13 mouse cellular contexts compared by ENCODE assay signal in genomic region chr5:140472336-140472735, GRCm38 (mm10). TPM values are rescaled to one million over a fixed set of nuclear protein-coding genes. Genes with fewer than 3 reads are reported as not detected.
A peak's percentile ranks its signal among the peaks of the same experiment; 100 is the strongest.
DNase-seq lines count a peak whose midpoint lies in the region; ATAC-seq and TF ChIP-seq lines count a peak whose summit lies in the region.
"Had no signal": no experiment of that assay in that cellular context is flagged by ENCODE, and none has a peak within 500 bp of the region (broad histone marks: within the 10 kb centered on the region; RNA-seq: fewer than 3 reads in every experiment).

No protein-coding gene starts in this region.

- H3K4me3 ChIP-seq in heart, postnatal 0 days (ENCODE audit: low read depth, low read length) = no peak overlapping the region
- no peak overlapping the region for H3K4me3 ChIP-seq in neural tube, embryonic 15.5 days (replicated peaks)

- no peak overlapping the region for H3K4me2 ChIP-seq in heart, postnatal 0 days (ENCODE audit: low read depth, low read length)
- H3K4me2 ChIP-seq in neural tube, embryonic 15.5 days = no peak overlapping the region

- no peaks in the 10 kb centered on the region for H3K4me1 ChIP-seq in heart, postnatal 0 days (ENCODE audit: control insufficient read depth, insufficient read depth)
- H3K4me1 ChIP-seq in neural tube, embryonic 15.5 days = no peaks in the 10 kb centered on the region

- 84% methylated on average over 3 of the region's 3 CpGs for WGBS in heart, postnatal 0 days
- 81% methylated on average over 3 of the region's 3 CpGs for WGBS in neural tube, embryonic 15.5 days

- DNase-seq in heart, postnatal 0 days (ENCODE audit: low spot score) = no peak
- DNase-seq in heart, adult 18-20 months = no peak
- peak; percentile 69 for DNase-seq in 416B (ENCODE audit: low read depth)
- DNase-seq in T-cell, adult 2 months (ENCODE audit: low spot score) = peak; percentile 8
- DNase-seq in urinary bladder, postnatal 10 days (ENCODE audit: low spot score) = no peak
- DNase-seq in adrenal gland, postnatal 36 days = no peak
- DNase-seq: kidney, postnatal 14 days; lung, adult 2 months had no signal

- no peak for TF ChIP-seq EP300 in heart, postnatal 0 days (IDR thresholded peaks at IDR 0.05; ENCODE audit: low read depth)

- no peaks in the 10 kb centered on the region for H3K27me3 ChIP-seq in heart, postnatal 0 days (ENCODE audit: control insufficient read depth, insufficient read depth, low read length)
- no peaks in the 10 kb centered on the region for H3K27me3 ChIP-seq in neural tube, embryonic 15.5 days (replicated peaks)
- H3K27me3 ChIP-seq: Patski had no signal

- no peak overlapping the region for H3K27ac ChIP-seq in heart, postnatal 0 days (ENCODE audit: low read depth)
- no peak overlapping the region for H3K27ac ChIP-seq in neural tube, embryonic 15.5 days (replicated peaks)

- no peaks in the 10 kb centered on the region for H3K36me3 ChIP-seq in heart, postnatal 0 days (replicated peaks; ENCODE audit: control insufficient read depth, insufficient read depth, low read length)
- H3K36me3 ChIP-seq in neural tube, embryonic 15.5 days = no peaks in the 10 kb centered on the region

- H3K9me3 ChIP-seq in heart, postnatal 0 days (replicated peaks; ENCODE audit: control insufficient read depth, low read length) = 0 out of 2 replicates have a peak, but pooled peaks cover 5% of the 10 kb centered on the region
- no peaks in the 10 kb centered on the region for H3K9me3 ChIP-seq in neural tube, embryonic 15.5 days (replicated peaks)

- H3K9ac ChIP-seq in heart, postnatal 0 days (replicated peaks; ENCODE audit: low read depth, low read length) = no peak overlapping the region
- H3K9ac ChIP-seq in neural tube, embryonic 15.5 days (replicated peaks) = no peak overlapping the region

- TF ChIP-seq CTCF in heart, postnatal 0 days (IDR thresholded peaks at IDR 0.05; ENCODE audit: low read depth) = peak; percentile 21; the same call in 1 of the 2 replicates

- no peak for ATAC-seq in heart, postnatal 0 days (ENCODE audit: insufficient read depth, low read depth)
- peak; percentile 89 for ATAC-seq in megakaryocyte progenitor cell, adult 5-6 weeks (replicated peaks; ENCODE audit: poor library complexity)
- no peak for ATAC-seq in neural tube, embryonic 15.5 days (ENCODE audit: low FRiP score)
- ATAC-seq: forebrain, embryonic 14.5 days; Patski had no signal

RNA-seq across cellular contexts. Expression of gene Gm4869, which starts 26.9 kb away (rescaled TPM):
- not detected in 2 replicates for total RNA-seq in heart, postnatal 0 days (2014; rRNA removed; ENCODE audit: low replicate concordance)
- not detected in 2 replicates for polyA plus RNA-seq in heart, postnatal 0 days (2015; fragmentation: Nextera tagmentation; extraction: Ambion mirVana)
- not detected for total RNA-seq in heart, adult 18-20 months (2021)
- total RNA-seq in megakaryocyte progenitor cell, adult 5-6 weeks (2015) = not detected in 2 replicates
- not detected in 2 replicates for total RNA-seq in megakaryocyte progenitor cell, adult 5-6 weeks (2017)
- under 1 TPM in 1 of 2 experiments, not detected in 1; 0.16 TPM for total RNA-seq in adrenal gland, postnatal 36 days (2021)
- not detected in 2 replicates for polyA plus RNA-seq in neural tube, embryonic 15.5 days (2015; fragmentation: Nextera tagmentation; extraction: Ambion mirVana)
- polyA plus RNA-seq: forebrain, embryonic 14.5 days; heart, embryonic 16.5 days; Patski had no signal

RNA-seq across cellular contexts. Expression of gene Chst12, which starts 33.0 kb away (rescaled TPM):
- 4.1 and 4.7 TPM in 2 replicates for total RNA-seq in heart, postnatal 0 days (2014; rRNA removed; ENCODE audit: low replicate concordance)
- 5.9 and 6.6 TPM in 2 replicates for polyA plus RNA-seq in heart, postnatal 0 days (2015; fragmentation: Nextera tagmentation; extraction: Ambion mirVana)
- total RNA-seq in heart, adult 18-20 months (2021) = 1 to 10 TPM; 4.9 to 6.9 TPM
- 68.5 and 74.5 TPM in 2 replicates for total RNA-seq in megakaryocyte progenitor cell, adult 5-6 weeks (2015)
- 31.4 and 39.4 TPM in 2 replicates for total RNA-seq in megakaryocyte progenitor cell, adult 5-6 weeks (2017)
- total RNA-seq in adrenal gland, postnatal 36 days (2021) = 10 to 100 TPM in 1 of 2 experiments, 1 to 10 TPM in 1; 6.9 to 10.1 TPM
- polyA plus RNA-seq in neural tube, embryonic 15.5 days (2015; fragmentation: Nextera tagmentation; extraction: Ambion mirVana) = 30.6 and 31.2 TPM in 2 replicates

RNA-seq across cellular contexts. Expression of gene Eif3b, which starts 53.2 kb away (rescaled TPM):
- total RNA-seq in heart, postnatal 0 days (2014; rRNA removed; ENCODE audit: low replicate concordance) = 37.4 and 38.9 TPM in 2 replicates
- 36.6 and 40.0 TPM in 2 replicates for polyA plus RNA-seq in heart, postnatal 0 days (2015; fragmentation: Nextera tagmentation; extraction: Ambion mirVana)
- total RNA-seq in heart, adult 18-20 months (2021) = 10 to 100 TPM; 97.4 to 97.6 TPM
- 250 and 268 TPM in 2 replicates for total RNA-seq in megakaryocyte progenitor cell, adult 5-6 weeks (2015)
- 158 and 226 TPM in 2 replicates for total RNA-seq in megakaryocyte progenitor cell, adult 5-6 weeks (2017)
- 100 to 1,000 TPM; 175 to 197 TPM for total RNA-seq in adrenal gland, postnatal 36 days (2021)
- polyA plus RNA-seq in neural tube, embryonic 15.5 days (2015; fragmentation: Nextera tagmentation; extraction: Ambion mirVana) = 80.0 and 93.1 TPM in 2 replicates

Comparison
In these comparisons a context has a peak if more than half of its experiments do, and no peak if none do; other contexts are left out.
1. DNase-seq: peak in 416B (single experiment) and T-cell, adult 2 months (single experiment); none in heart, postnatal 0 days (single experiment), heart, adult 18-20 months (0 of 2), urinary bladder, postnatal 10 days (single experiment) and adrenal gland, postnatal 36 days (0 of 2).